Mouse (Mus musculus): ENCODE results near the gene Tmem88.

Tmem88 gene

DNA sequence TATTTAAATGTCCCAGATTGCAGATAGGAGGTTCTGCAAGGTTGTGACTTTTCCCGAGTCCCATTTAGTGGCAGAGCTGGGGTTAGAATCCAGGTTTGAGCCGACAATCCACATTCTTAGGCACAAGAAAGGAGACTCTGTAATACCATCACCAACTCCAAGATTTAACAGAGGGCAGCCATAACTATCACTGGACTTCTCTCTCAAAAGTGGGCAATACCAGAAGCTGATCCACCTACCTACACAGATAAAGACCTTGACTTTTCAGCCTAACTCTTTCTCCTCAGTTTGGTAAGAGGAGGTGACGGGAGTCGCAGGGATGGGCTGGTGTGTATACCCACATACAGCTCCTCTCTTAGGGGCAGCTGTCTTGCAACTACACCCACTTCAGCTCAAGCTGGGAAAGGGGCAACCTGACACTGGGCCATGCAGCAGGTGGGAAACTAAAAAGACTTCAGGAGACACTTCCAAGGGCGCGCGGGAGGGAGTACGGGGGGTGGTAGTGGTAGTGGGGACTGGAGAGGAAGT, 19.0 kb upstream of the Tmem88 start:
- no peak for DNase-seq (ENCODE audit: extremely low read depth, low read depth, low spot score)

GRCm38 (mm10) chr11:69416509-69416908, 18.5 kb upstream of the Tmem88 start:
- DNase-seq (ENCODE audit: extremely low read depth, low read depth, low spot score), result no peak

DNA sequence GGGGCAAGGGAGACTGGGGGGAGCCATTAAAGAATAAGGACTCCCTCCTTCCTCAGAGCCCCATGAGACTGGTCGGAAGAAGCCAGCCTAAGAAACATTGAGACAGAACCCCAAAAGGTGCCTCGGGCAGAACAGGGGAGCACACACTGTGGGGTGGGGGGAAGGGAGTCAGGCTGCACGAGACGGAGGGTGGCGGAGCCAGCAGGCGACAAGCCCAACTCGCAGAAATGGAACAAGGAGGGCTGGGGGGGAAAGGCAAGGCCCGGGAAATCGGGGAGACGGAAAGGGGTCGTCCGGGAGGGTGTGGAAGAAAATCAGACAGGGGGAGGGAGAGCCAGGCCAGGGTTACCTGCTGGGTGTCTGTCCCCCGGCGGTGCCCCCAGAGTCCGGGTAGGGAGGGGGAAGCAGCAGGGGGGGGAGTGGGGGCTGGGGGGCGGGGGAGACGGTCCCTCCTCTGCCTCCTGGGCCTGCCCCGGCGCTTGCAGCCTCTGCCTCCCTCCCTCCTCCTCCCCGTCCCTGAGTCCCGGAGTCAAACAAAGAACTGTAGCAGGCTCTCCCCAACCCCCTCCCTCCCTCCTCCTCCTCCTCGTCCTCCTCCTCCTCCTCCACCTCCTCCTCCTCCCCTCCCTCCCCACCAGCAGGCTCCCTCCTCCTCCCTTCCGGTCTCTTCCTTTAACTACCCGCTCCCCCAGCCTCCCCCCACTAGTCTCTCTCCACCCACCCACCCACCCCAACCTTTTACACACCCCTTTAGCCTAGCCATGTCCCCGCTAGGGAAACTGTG, 17.8 kb upstream of the Tmem88 start:
- no peak for DNase-seq (ENCODE audit: extremely low read depth, low read depth, low spot score)

GRCm38 (mm10) chr11:69415327-69415667, 17.3 kb upstream of the Tmem88 start:
- DNase-seq (ENCODE audit: extremely low read depth, low read depth, low spot score), result no peak

DNA sequence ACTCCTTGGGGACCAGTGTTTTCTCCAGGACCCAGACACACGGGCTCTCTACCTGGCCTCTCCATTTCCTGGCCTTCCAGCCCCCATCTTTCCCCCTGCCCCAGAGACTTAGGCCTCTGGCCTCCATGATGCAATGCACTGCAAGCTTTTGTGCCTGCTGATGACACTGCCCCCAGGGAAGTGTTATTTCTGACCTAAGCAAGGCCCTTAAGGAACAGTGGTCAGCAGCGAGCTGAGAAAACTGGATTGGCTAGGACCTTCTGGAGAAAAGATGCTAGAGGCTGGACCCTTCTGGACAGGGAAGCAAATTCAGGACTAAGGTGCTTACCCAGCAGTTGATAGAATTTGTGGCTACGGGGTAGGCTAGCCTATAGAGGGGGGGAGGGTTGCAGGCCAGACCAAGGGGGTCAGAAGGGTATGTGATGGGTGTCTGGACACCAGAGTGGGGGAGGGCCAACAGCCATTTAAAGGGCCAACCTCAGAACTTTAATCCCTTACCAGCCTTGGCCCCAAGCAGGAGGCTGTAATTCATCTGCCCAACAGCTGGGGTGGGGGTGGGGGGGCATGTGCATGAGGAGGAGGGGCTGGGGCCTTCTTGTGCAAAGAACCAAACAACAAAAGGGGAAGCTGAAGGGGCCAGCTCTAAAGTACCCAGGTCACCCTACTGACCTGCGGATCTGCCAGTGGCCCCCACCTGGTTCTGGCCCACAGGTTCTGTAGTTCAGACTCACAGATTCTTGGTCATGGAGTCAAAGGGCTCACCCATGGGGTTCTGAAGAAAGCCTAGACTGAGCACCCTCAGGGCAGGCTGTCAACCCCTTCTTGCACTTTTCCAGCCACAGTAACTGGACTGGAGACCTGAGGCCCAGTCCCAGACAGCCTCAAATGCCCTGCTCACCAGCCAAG, 16.6 kb upstream of the Tmem88 start:
- no peak for DNase-seq (ENCODE audit: extremely low read depth, low read depth, low spot score)

GRCm38 (mm10) chr11:69413221-69414181, 15.5 kb upstream of the Tmem88 start, which contains the start of gene Kdm6b:
Gene Kdm6b (minus strand): TSS chr11:69413675.
- no peak for DNase-seq (ENCODE audit: extremely low read depth, low read depth, low spot score)

GRCm38 (mm10) chr11:69412548-69412947, 14.5 kb upstream of the Tmem88 start:
- no peak for DNase-seq (ENCODE audit: extremely low read depth, low read depth, low spot score)

DNA sequence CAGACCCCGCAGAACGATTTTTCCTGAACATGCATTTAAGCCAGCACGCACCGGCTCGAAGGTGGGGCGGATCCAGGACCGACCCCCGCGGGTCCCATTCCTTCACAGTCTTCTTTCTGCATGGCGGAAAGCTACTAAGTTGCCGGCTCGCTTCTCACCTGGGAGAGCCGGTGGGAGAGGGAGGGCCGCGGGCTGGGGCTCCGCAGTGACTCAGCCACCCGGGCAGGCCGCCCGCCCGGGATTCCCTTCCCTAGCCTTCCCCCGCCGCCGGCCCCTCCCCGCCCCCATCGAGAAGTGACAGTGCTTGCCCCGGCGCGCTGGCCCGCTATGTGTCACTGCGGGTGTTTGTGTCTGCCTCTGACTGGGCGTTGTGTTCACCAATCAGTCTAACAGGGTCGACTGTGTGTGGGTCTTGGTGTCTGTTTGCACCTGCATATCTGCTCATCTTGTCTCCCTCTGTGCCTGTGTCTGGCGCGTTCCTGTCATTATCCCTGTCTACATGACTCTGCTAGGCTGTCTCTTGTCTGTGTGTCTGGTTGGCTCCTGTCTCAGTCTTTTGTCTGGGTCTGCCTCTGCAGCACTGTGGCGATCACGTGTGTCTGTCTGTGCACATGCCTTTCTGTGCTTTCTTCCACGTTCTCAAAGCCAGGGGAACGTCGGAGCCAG, 13.6 kb upstream of the Tmem88 start:
- no peak for DNase-seq (ENCODE audit: extremely low read depth, low read depth, low spot score)

DNA sequence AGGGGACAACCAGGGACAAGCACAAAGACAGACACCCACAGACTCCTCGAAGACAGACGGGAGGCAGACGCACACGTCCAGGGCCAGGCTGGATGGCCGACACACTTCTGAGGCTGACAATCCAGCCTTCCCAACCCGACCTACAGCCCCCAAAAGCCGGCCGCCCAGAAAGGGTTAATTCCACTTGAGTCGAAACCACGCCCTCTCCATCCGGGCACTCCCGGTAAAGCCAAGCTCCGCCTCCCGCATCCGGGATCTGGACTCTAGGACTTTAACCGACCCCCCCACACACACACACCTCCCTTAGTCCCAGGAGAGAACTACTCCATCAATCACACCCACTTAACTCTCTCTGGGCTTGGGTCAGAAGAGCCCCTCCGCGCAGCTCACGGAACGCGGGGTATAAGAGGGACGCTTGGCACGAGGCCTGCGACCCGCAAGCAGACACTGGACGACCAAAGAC, 13.1 kb upstream of the Tmem88 start:
- DNase-seq (ENCODE audit: extremely low read depth, low read depth, low spot score), result no peak

DNA sequence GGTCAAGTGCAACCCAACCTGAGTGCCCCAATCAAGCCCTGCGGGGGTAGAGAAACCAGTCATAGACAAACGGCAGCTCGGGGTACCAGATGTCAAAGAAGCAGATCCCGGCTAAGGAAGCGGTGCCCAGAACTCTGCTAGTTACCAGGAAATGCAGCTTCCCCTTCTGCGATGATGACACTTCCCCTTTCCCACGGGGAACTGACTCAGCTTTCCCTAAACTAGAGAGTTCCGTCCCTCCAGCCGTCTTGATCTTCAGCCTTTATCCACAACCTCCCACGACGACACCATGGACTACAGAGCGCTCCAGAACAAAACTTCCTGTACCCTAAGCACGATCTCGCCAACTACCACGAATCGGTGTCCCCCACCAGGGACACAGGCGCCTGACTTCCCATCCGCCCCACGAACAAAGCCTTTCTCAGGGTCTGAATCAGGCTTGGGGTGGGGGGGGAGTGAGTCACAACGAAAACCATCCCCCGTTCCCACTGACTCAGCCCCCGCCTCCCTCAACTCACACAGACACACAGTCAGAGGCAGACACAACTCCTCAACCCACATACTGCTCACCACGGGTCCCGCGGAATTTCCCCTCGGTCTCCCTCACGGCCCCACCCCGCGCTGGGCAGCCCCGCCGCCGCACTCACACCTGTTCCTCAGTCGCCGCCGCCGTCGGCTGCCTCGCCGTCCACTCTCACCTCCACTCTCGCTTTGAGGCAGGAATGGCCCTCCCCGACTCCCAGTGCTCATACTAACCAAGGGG, 12.5 kb upstream of the Tmem88 start:
- no peak for DNase-seq (ENCODE audit: extremely low read depth, low read depth, low spot score)

GRCm38 (mm10) chr11:69410045-69410309, 11.9 kb upstream of the Tmem88 start:
- DNase-seq (ENCODE audit: extremely low read depth, low read depth, low spot score), result no peak

- DNase-seq (ENCODE audit: extremely low read depth, low read depth, low spot score), result no peak
Measured at GRCm38 (mm10) chr11:69409378-69410044, 11.5 kb upstream of the Tmem88 start.

DNA sequence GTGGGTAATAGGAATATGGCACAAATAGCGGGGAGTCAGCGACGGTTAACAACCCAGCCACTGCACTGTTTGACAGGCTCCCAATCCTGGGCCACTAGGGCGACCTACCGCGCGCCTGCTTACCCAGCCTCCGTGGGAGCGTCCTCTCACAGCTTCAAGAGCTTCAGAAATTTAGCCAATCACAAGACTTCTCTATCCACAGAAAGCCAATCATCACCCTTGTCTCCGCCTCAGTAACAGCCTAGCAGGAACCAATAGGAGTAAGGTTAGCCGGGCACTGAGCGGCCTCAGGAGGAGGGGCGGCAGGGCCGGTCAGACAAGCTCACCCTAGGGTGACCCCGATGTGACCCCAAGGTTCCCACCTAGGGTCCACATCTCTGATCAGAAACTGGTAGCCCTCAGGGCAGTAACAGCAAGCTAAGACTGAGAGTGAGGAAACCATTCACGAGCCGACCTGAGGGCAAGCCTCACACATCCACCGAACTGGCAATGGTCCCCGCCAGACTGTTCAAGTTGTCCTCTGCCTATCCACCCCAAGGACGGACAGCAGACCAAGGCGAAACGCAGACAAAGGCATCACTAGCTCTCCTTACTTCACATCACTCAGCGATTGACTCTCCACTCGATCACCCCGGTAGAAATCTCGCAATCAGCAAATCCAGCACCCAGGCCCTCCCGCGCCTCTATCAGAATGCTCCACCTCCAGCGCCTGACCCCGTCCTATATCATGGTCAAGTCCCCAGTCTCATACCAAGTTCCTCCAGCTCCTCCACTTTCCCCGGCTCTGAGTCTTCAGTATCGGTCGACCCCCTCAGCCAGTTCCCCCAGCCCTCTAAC, 10.7 kb upstream of the Tmem88 start:
- DNase-seq (ENCODE audit: extremely low read depth, low read depth, low spot score), result no peak

GRCm38 (mm10) chr11:69407724-69408004, 9.6 kb upstream of the Tmem88 start:
- DNase-seq (ENCODE audit: extremely low read depth, low read depth, low spot score), result no peak

DNA sequence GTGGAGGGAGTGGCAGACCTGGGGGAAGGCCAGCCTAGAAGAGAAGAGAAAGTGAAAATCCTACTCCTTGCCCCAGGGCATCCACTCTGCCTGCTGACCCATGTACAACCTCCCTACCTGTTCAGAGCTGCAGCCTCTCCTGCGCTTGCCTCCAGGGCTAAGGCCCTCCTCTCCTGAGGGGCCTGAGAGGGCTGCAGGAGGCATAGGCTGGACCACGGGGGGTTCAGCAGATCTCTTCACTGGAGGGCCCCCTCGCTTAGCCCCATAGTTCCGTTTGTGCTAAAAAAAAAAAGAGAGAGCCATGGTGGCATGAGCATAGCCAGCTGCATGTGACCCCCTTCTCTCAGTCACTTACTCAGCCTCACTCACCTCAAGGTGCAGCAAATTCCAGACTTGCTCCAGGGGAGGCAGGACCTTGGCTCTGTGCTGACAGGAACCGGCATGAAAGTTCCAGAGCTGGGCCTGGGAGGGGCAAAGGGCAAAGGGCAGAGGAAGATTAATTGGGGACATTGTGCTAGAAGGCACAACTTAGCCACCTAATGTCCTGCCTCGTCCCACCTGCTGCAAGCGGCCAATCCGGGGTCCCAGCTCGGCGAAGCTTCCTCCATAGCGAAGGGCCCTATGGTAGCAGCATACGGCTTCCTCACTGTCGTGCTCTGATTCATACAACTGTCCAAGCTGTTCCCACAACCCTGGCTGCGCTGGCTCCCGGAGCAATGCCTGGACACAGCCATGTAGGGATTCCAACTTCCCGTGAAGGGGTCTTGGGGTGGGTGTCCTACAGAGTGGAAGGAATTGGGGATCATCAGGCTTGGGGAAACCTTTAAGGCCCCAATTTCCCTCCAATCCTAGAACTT, 9.1 kb upstream of the Tmem88 start:
- DNase-seq (ENCODE audit: extremely low read depth, low read depth, low spot score), result no peak

GRCm38 (mm10) chr11:69406282-69406681, 8.2 kb upstream of the Tmem88 start:
- DNase-seq (ENCODE audit: extremely low read depth, low read depth, low spot score), result no peak

- no peak for DNase-seq (ENCODE audit: extremely low read depth, low read depth, low spot score)
Measured at GRCm38 (mm10) chr11:69405397-69406200, 7.6 kb upstream of the Tmem88 start.
